Comparison of ENCODE assay signal across 24 mouse cellular contexts in genomic region chr13:16007748-16008147, GRCm38 (mm10). TPM values are rescaled to one million over a fixed set of nuclear protein-coding genes. Genes with fewer than 3 reads are reported as not detected.
DNase-seq lines count a peak whose midpoint lies in the region; TF ChIP-seq lines count a peak whose summit lies in the region.
"Had no signal": no experiment of that assay in that cellular context is flagged by ENCODE, and none has a peak within 500 bp of the region (broad histone marks: within the 10 kb centered on the region; RNA-seq: fewer than 3 reads in every experiment).

No protein-coding gene starts in this region.

- no peak for TF ChIP-seq POLR2A in myocyte (IDR thresholded peaks at IDR 0.05; ENCODE audit: insufficient read length, low read depth)
- TF ChIP-seq POLR2A in lung, adult 2 months (IDR thresholded peaks at IDR 0.05; ENCODE audit: borderline replicate concordance, extremely low read depth, low read depth, low read length) = no peak

- H3K27me3 ChIP-seq in myocyte (ENCODE audit: control insufficient read depth, insufficient read depth, insufficient read length) = no peaks in the 10 kb centered on the region
- H3K27me3 ChIP-seq in limb, embryonic 10.5 days (ENCODE audit: low read depth, poor library complexity, severe bottlenecking) = peaks cover 13% of the 10 kb centered on the region
- H3K27me3 ChIP-seq: CH12.LX; embryonic facial prominence, embryonic 12.5 days; forebrain, embryonic 15.5 days; Patski had no signal

- H3ac ChIP-seq in myocyte (ENCODE audit: control insufficient read depth, insufficient read length) = no peak overlapping the region

- H3K4me2 ChIP-seq in myocyte (ENCODE audit: low read depth) = peak overlapping the region; percentile 22
- H3K4me2 ChIP-seq: embryonic facial prominence, embryonic 12.5 days; forebrain, embryonic 13.5 days; forebrain, embryonic 15.5 days had no signal

- no peaks in the 10 kb centered on the region for H3K79me2 ChIP-seq in myocyte (ENCODE audit: control insufficient read depth, insufficient read depth)

- H3K4me1 ChIP-seq in limb, embryonic 10.5 days = peaks cover 17% of the 10 kb centered on the region
- no peaks in the 10 kb centered on the region for H3K4me1 ChIP-seq in lung, adult 2 months (ENCODE audit: control insufficient read depth, insufficient read depth, low read length)

- no peak for TF ChIP-seq CTCF in lung, adult 2 months (IDR thresholded peaks at IDR 0.05; ENCODE audit: insufficient read depth, low read length)

- 70% methylated on average over 4 of the region's 4 CpGs for WGBS in limb, embryonic 10.5 days
- 64% methylated on average over 4 of the region's 4 CpGs for whole genome bisulfite sequencing in lung, adult 2 months

- H3K4me3 ChIP-seq in myocyte = no peak overlapping the region
- no peak overlapping the region for H3K4me3 ChIP-seq in limb, embryonic 10.5 days
- H3K4me3 ChIP-seq in lung, adult 2 months (replicated peaks; ENCODE audit: extremely low read depth, low read depth, low read length) = no peak overlapping the region
- H3K4me3 ChIP-seq: embryonic facial prominence, embryonic 10.5 days; embryonic facial prominence, embryonic 12.5 days; forebrain, embryonic 13.5 days; forebrain, embryonic 15.5 days had no signal

- H3K9me3 ChIP-seq in limb, embryonic 10.5 days (replicated peaks) = no peaks in the 10 kb centered on the region
- H3K9me3 ChIP-seq: embryonic facial prominence, embryonic 10.5 days; embryonic facial prominence, embryonic 12.5 days; forebrain, embryonic 13.5 days; forebrain, embryonic 15.5 days; G1E had no signal

- no peaks in the 10 kb centered on the region for H3K36me3 ChIP-seq in myocyte (ENCODE audit: control insufficient read depth, insufficient read depth)
- no peaks in the 10 kb centered on the region for H3K36me3 ChIP-seq in limb, embryonic 10.5 days
- H3K36me3 ChIP-seq: embryonic facial prominence, embryonic 10.5 days; embryonic facial prominence, embryonic 12.5 days; forebrain, embryonic 15.5 days; G1E had no signal

- DNase-seq in heart, adult 11 months = peak; percentile 71
- no peak for DNase-seq in heart, adult 8-10 months (ENCODE audit: low spot score)
- DNase-seq in 416B (ENCODE audit: low read depth) = peak; percentile 7
- DNase-seq in NIH3T3 (ENCODE audit: low read depth) = peak; percentile 28
- no peak for DNase-seq in limb, embryonic 10.5 days (ENCODE audit: low spot score)
- DNase-seq in lung, adult 2 months = no peak
- DNase-seq: adrenal gland, adult 8-10 months; adrenal gland, postnatal 14 days; cerebellum, adult 11 months; cerebellum, adult 18-20 months; cerebellum, adult 8-10 months; cerebellum, adult 9-11 months; cerebellum, postnatal 14 days; forebrain, postnatal 0 days had no signal

- no peak overlapping the region for H3K27ac ChIP-seq in limb, embryonic 10.5 days
- H3K27ac ChIP-seq: embryonic facial prominence, embryonic 10.5 days; embryonic facial prominence, embryonic 12.5 days; forebrain, embryonic 13.5 days; forebrain, embryonic 15.5 days had no signal

TF ChIP-seq in myocyte, 11 proteins besides CTCF, POLR2A, EP300 and RAD21:
- TF ChIP-seq SRF (IDR thresholded peaks at IDR 0.05; ENCODE audit: control insufficient read depth, insufficient read length, low read depth) (no peak), MYOD1 (IDR thresholded peaks at IDR 0.05; ENCODE audit: control insufficient read depth in 1 of 3, insufficient read length in 2 of 3, low read depth in 2 of 3) (peak in 2 of 3 experiments; percentile 57 to 75)

RNA-seq across cellular contexts. Expression of gene Inhba, which starts 3.9 kb away (rescaled TPM):
- 1 to 10 TPM; 1.4 to 2.8 (median 2.3) TPM for total RNA-seq in heart, adult 8-10 months (2022)
- 7.5 TPM for polyA plus RNA-seq in myocyte (2012; fragmentation: generic; extraction: Trizol)
- polyA plus RNA-seq in limb, embryonic 10.5 days (2016; fragmentation: Nextera tagmentation; extraction: Ambion mirVana) = 0.14 and 0.44 TPM in 2 replicates
- 0.48 and 0.86 TPM in 2 replicates for polyA plus RNA-seq in lung, adult 2 months (2012; rRNA removed)
- total RNA-seq: CH12.LX had no signal
- polyA plus RNA-seq: activated CD4-positive, CD25-positive, alpha-beta regulatory T cell, adult 4 months; CD4-positive, CD25-positive, alpha-beta regulatory T cell, adult 4 months; G1E had no signal

Comparison
In these comparisons a context has a peak if more than half of its experiments do, and no peak if none do; other contexts are left out.
1. DNase-seq: peak in heart, adult 11 months (single experiment), 416B (single experiment) and NIH3T3 (single experiment); none in heart, adult 8-10 months (single experiment), limb, embryonic 10.5 days (single experiment) and lung, adult 2 months (single experiment).